Mouse (Mus musculus) megakaryocyte, adult 5-6 weeks (primary cell): ENCODE data around the gene Adprh. TPM values are rescaled to one million over a fixed set of nuclear protein-coding genes. Genes with fewer than 3 reads are reported as not detected.
"Not testable (repeated sequence)": the region's sequence is repeated elsewhere in the genome, so short reads cannot be mapped to it uniquely, and the experiment has no call there.

Experiments
- ATAC-seq: 2 replicates; pipeline ENCODE4 v1.8.0; 2016; ENCODE audit warnings: mild to moderate bottlenecking, inconsistent platforms; ENCODE audit not compliant: poor library complexity, severe bottlenecking
- total RNA-seq, 2 experiments: library from RNA; stranded (forward) in 1 of 2; stranded (reverse) in 1 of 2; fragments of 153-499, 151-499 nt in 1 of 2; fragments of 221-1000, 200-1000 nt in 1 of 2; gene quantifications; 2 replicates each; pipeline versions ENCODE4 v1.2.3 to v1.2.4; 2015 to 2017

The Adprh gene
- total RNA-seq, 2 experiments from 2014 or later: 19.2 to 30.9 TPM

DNA sequence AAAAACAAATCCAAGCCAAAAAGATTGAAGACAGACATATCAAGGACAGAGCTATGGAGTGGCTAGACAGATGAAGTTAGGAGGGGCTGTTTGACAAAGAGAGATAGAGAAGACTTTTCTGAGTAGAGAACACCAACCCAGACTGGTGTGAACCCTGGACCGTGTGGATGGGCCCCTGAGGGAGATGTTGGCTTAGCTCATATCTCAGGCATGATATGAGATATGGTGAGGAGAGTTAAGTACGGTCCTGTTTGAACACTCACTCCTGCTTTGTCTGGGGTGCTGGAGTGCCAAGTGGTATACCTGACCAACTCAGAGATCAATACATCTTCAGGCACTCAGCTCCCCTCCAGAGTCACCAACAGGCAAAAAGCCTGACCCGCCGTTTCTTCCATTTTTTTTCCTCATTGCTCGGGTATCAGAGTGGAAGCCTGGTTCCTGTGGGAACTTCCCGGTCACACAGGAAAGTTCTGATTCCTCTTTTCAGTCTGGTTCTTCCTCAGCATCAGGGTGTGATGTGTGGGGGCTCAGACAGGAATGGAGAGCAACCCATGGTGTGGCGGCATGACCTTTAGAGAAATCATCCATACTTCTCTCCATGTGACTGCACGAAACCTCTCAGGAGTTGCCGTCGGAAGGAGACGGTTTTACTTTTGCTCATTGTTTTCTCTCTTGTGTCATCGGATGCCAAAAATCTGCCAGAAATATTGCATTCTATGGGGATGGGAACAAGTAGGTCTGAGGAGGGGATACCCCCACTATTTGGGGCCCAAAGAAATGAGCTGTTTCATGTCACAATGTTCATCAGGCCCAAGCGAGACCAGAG, 14.8 kb upstream of the Adprh start:
- ATAC-seq: no peak

GRCm38 (mm10) chr16:38466089-38466488, 13.6 kb upstream of the Adprh start:
- no peak for ATAC-seq

DNA sequence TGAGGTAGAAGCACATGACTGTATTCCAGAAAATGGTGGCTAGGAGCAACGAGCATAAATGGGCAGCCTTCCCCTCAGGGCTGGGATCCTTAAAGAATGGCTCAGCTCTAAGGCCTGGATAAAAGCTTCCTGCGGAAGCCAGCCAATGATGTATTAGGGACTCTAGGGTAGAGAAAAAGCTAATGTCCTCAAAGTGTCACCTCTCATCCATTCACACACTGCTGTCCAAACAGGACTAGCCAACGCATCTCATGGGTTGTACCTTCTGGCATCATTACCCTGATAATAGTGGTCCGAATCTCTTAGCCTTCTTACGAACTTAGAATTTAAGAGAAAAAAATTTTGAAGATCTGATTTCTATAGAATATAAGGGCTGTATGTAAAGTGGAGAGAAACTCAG, 10.8 kb upstream of the Adprh start:
- no peak for ATAC-seq

DNA sequence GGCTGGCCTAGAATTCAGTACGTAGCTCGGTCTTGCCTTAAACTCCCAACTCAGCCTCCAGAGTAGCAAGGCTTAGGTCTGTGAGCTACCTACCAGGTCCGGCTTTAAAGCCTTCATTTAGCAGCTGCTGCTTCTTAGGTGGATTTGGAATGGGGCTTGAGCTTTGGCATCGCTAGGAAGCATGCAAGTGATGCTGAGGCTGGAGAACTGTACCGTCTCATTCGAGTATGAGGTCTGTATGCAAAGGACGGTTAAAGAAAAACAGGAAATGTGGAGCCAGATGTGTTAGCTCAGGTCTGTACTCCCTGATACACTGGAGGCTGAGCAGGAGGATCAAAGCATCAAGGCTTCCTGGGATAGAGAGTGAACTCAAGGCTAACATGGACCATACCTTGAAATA, 9.7 kb upstream of the Adprh start:
- no peak for ATAC-seq

GRCm38 (mm10) chr16:38461749-38462148, 9.2 kb upstream of the Adprh start:
- no peak for ATAC-seq

DNA sequence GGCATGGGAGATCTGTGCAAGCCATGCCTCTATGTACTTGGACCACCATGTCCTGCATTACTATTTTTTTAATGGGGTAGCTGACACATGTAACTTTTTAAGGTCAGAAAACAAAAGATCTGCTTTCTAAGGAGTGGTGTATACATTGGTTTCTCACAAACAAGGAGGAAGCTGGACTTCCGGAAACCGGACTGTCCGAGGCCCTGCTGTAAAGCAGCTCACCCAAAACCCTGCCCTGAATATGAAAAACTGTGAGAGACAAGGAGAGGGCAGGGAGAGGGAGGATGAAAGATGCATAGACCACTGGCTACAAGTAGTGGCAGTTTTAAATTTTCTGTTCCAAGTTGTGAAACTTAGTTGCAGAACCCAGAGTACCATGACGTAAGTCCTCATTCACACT, 7.5 kb upstream of the Adprh start:
- no peak for ATAC-seq

DNA sequence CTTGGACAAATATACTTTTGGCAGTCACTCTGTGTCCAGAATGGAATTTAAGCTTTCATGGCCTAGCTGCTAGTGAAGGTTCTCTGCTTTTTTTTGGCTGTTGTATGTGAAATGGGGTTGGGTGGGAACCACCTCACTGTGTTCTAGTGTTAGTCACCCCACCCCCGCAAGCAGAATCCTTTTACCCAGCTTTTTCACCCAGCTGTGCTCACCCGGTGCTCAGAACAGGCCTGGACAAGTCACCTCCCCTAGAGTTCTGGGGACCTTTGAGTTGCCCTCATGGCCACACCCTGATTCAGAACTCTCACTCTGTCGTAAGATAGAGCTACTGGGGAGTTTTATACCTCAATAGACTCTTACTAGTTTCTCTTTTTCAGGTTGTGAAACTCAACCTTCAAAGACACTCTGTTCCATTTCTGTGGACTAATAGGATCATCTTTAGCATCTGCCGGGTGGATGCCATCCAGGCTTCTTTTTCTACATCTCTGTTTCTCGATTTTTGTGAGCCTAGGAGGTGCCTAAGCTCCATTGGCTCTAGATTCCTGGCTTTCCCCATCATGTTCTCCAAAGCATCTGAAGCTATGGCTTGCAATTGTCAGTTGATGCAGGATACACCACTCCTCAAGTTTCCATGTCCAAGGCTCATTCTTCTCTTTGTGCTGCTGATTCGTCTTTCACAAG, 6.2 kb upstream of the Adprh start:
- ATAC-seq: peak; percentile 70

- peak; percentile 71 for ATAC-seq
These were observed 4.5 kb upstream of the Adprh start for GRCm38 (mm10) chr16:38456812-38457567.

DNA sequence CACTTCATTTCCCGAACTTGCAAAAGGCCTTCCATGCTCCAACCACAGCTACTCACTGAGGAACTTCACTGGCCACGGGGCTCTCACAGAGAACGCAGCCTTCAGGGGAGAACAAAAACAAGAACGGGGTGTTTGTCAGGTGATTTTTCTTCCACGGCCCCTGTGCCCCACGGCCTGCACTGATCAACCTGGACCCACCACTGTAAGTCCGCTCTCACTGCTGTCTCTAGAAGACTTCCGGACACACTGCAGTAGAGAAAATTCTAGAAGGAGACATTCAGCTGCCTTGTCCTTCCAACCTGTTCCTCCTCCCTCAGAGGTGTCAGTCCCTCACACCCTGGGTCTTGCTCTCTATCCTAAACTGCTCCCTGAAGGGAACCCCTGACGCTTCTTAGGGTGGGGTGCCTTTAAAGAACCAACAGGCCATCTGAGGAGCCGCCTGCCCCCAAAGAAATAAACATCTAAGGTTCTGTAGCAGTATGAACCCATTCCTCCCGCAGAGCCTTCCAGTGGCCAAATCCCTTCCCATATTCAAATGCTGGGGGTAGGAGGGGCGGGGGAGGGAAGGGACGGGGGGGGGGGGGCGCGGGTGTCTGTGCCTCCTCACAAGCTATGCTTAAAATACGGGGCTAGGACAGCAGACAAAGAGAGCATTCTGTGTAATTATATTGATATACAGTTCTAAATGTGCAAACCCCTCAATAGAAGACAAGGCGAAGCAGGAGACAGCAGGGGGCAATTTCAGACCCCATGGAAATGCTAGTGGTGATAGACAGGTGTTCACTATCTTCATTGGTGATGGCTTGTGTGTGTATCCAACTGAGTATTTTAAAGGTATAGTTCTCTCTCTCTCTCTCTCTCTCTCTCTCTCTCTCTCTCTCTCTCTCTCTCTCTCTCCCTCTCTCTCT, 3.3 kb upstream of the Adprh start, which contains the start of gene Cd80:
Gene Cd80, plus strand, starts transcription at position 51 of the 908 bp plus-strand sequence.
- ATAC-seq: no peak

DNA sequence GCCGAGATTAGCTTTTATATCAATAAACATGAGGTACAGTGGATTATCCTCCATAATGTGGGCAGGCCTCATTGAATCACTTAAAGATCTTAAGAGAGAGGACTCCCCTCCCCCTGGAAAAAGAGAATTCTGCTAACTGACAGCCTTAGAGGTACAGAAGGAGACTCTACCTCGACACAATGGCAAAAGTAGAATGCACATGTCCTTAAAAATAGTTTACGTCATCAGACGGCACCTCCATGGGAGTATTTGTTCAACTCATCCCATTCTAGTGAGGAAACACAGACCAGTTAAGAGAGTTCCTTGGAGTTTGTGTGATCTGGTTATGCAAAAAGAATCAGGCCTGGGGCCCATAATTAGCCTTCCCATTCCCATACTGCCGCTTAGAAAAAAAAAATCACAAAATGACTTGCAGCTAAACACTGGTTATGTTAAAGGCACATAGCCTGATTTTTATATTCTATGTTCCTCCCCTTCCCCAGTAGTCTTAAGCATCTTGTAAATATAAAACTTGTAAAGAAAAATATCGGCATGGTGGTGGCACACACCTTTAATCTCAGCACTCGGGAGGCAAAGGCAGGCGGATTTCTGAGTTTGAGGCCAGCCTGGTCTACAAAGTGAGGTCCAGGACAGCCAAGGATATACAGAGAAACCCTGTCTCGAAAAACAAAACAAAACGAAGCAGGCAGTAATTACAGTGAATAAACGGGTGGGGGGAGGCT, 2.2 kb upstream of the Adprh start:
- no peak for ATAC-seq

DNA sequence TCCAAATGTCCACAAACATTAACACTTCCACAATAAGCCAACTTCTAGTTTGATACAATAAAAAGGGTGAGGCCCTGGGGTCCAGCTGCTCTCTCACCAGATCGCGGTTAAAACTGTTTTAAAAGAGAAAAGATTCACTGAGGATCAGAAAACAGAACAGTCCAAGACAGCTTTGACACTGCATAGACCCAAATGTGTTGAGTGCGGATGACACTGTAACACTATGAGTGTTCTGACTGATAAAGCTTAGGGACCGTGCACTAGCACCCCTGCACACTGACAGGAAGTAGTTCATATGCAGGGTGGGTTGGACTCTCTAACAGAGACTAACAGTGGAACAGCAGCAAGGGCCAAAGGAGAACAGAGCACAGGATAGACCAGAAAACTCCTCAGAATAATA, 1.4 kb upstream of the Adprh start:
- ATAC-seq: no peak

DNA sequence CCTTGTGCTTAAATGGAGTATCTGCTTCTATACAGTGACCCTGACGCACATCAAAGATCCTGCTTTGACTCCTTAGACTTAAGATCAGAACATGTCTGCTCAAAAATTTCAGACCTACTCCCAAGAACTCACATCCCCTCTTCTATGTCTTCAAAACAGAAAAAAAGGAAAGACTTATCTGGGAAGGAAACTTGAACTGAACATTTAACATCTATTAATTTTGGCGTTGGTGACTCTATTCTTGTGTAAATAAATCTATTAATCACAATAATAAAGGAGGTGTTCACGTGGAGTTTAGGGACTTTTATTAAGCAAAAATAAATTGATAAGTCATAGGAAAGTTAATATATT, 675 bp upstream of the Adprh start:
- ATAC-seq: no peak

GRCm38 (mm10) chr16:38451421-38452205, 890 bp downstream of the Adprh start:
- no peak for ATAC-seq

- no peak for ATAC-seq
These were observed 1.8 kb downstream of the Adprh start for GRCm38 (mm10) chr16:38450707-38451106.

DNA sequence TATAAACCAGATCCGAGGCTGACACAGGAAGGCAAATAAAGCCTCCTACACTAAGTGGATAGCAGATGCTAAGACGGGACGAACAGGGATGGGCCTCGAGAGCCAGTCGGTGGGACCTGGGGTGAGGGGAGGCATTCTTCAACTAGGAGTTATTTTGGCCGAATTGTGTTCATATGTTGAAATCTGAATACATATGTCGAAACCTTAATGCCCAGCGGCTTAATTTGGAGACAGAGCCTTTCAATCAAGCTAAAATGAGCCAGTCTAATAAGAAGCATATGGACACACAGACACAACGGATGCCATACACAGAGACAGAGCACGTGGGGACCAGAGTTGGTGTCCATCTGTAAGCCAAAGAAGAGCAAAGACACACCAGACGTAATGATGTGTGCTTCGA, 4.0 kb downstream of the Adprh start:
- ATAC-seq: no peak

- ATAC-seq: no peak
These were observed 5.1 kb downstream of the Adprh start for GRCm38 (mm10) chr16:38447366-38447765.

- ATAC-seq: not testable (repeated sequence)
These were observed 6.4 kb downstream of the Adprh start for GRCm38 (mm10) chr16:38446141-38446540.

DNA sequence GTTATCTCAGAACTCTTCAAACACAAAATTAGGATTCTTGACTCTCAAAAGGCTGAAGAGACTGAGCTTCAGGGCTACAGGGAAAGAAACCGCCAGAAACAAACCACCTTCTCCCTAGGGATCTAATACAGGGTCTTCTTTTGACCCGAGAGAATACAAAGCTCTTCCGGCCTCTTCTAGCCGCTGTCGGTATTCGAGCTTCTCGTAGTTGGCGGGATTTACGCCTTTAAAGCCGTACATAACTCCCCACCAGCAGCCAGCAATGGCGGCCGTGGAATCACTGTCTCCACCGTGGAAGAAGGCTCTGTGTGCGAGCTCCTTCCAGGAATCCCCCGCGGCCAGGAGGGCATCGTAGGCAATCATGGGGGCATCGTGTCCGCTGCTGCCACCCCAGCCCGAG, 6.9 kb downstream of the Adprh start:
- no peak for ATAC-seq

DNA sequence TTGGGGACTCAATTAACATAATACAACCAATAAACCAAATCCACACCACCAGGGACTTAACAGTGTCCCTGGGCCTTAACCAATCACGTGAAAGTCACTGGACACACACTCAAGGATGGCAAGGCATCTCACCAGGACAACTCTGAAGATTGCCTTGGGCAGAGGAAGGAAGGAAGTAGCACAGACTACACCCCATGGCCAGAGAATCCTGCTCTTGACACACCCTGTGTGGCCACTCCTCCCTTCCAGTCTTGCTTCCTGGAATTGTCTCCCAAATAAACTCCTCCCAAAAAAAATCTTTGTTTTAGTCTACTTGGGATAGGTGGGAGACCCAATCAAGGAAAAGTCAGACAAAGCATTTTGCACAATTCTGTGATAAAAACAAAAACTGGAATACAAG, 7.5 kb downstream of the Adprh start:
- no peak for ATAC-seq
